Mouse (Mus musculus) cerebellum, adult (tissue): ENCODE results near the gene Yars.
"Not testable (repeated sequence)": the region's sequence is repeated elsewhere in the genome, so short reads cannot be mapped to it uniquely, and the experiment has no call there.

Source experiments
- ATAC-seq: cut with Nextera tagmentation; 2 replicates; pipeline ENCODE4 v1.9.2; 2017; ENCODE audit warnings: mild to moderate bottlenecking, moderate library complexity, mixed read lengths; ENCODE audit not compliant: insufficient number of reproducible peaks, low FRiP score, low TSS enrichment

Yars gene

DNA sequence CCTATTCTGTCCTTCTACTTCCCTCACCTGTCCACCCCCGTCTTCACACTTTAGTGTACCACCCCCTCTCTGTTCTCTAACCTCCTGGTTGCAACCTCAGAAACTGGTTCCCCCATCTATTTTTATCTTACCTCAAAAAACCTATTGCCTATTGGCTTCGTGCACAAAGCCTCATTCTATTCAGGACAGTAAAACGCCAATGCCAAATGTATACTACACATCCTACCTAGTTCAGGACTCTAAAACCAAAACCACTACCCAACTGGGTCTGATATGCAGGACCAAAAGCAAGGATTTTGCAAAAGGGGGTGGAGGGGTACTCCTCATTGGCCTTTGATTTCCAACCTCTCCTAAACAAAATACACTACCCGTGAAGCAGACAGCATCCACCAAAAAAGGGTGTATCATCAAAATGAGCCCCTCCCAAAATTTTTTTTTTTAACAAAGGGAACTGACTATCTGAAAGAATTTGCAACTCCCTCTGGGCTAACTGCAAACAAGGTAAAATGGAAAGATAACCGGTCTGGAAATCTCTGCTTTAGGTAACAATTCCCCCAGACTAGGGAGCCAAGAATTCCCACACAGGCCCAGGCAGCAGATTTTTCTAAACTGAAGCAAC lies 1.4 kb upstream of the Yars start:
- ATAC-seq: no peak

DNA sequence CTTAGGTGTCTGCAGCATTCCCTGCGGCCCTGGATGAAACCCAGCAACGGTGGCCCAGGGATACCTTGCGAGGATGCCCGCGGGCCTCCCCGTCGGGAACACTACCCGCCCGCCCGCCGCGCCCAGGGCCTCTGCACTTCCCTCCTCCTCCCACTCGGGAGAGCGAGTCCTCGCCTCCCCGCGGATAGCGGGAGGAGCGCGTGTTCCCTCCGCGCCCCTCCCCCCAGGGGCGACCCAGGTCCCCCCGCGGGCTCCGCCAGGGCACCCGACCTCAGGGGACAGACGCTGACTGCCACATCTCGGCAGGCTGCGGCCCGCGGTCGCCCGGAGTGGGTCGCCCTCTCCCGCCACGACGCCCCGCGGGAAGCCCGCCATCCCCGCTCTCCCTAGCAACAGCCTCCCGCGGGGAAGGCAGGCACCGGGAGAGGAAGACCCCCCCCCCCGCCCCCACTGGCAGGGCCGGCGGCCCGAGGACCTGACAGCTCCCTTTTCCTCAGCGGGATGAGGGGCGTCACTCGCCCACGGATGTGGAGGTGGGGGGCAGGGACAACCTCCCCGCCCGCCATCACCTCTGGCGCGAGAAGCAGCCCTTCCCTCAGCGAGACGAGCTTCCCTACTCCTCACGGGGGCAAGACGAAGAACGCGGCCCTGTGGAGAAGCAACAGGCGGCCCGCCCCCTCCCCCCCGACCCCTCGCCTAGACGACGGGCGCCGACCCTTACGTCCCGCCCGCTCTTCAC lies 588 bp upstream of the Yars start:
- peak; percentile 41; the same call in 1 of the 2 replicates for ATAC-seq

DNA sequence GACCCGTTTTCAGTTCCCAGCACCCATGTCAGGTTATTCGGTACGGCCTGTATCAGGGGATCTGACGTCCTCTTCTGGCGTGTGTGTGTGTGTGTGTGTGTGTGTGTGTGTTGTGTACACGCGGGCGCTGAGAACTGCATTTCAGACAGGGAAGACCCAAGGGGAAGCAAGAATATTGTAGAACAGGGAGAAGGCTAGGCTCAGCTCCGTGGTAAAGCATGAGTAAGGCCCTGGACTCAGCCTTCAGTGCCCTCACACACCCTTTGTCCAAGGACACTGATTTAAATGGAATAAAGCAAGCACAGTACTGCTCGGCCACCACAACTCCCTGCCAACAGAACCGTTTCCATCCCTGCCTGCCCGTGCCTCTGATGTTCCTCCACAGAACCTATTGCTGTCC lies 978 bp downstream of the Yars start:
- no peak for ATAC-seq

DNA sequence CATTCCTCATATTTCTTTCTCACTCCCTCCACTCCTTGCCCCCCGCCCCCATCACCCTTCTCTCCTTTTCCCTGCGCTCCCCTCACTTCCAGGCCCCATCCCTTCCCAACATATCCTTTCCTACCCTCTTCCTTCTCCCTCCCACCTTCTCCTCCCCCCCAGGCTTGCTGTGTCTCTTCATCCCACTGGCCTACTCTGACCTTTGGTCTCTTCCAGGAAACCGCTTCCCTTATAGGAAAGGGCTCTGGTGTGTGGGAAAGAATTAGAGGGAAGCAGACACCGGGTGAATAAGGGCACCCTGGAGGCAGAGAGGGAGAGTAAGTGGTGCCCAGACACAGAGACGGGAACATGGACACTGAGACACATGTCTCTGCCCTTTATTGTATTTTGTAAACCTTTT lies 2.1 kb downstream of the Yars start:
- ATAC-seq: no peak

DNA sequence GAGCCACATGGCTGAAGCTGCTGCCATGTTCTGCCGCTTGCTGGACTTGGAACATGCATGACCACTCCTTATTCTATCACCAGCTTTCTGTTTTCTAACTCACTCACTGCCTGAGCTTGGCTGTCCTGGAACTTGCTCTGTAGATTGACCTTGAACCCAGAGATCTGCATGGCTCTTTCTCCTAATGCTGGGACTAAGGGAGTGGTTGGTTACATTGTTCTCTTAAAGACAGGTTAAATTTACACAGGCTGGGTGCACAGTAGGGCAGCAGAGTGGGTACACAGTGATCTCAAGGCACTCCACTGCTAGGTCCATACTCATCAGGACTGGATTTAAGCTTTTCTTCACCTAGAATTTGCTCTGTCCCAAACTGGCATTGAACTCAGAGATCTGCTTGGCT lies 4.7 kb downstream of the Yars start:
- ATAC-seq: no peak

DNA sequence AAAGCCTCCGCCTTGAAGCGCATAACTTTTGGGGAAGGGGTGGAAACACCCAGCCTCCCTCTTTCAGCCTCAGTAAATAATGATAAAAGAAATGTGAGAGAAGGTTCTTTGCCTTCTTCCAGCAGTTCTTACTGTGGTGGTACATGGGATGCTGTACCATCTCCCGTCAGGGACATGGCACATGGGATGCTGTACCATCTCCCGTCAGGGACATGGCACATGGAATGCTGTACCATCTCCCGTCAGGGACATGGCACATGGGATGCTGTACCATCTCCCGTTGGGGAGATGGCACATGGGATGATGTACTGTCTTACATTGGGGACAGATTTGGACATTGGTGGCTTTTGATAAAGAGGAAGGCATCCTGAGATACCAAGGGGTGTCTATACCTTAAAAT lies 8.0 kb downstream of the Yars start:
- ATAC-seq: no peak

DNA sequence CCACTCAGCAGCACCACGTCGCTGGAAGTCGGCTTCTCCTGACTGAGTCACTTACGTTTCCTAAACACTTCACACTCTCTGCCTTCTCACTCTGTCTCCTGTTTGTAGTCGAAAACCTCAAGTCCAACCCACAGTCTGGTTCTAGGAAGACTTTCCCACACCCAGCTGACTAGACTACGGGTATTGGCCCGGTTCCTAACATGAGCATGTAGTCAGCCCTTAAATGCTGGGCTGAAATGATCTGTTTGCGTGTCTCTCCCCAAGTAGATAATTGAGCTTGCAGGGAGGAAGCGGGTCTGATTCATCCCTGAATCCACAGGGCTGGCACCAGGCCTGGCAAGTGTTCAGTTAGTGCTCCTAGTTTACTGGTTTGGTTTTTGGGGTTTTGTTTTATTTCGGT lies 15.1 kb downstream of the Yars start:
- no peak for ATAC-seq

DNA sequence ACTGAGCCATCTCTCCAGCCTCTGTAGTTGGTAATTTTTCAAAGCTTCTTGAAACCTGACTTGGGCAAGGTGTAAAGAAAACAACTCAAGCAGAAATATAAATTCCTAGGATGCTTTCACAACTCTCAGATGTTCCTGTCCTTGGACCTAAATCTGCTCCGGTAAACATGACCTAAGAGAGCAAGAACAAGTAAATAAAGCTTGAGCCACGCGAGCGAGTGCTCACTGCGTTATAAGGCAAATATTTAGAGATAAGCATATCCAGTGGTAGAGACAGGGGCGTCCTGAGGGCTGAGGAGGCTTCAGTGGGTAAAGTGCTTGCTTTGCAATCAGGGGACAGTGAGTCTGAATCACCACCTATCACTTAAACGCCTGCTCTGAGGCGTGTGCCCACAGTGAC lies 17.2 kb downstream of the Yars start:
- no peak for ATAC-seq

DNA sequence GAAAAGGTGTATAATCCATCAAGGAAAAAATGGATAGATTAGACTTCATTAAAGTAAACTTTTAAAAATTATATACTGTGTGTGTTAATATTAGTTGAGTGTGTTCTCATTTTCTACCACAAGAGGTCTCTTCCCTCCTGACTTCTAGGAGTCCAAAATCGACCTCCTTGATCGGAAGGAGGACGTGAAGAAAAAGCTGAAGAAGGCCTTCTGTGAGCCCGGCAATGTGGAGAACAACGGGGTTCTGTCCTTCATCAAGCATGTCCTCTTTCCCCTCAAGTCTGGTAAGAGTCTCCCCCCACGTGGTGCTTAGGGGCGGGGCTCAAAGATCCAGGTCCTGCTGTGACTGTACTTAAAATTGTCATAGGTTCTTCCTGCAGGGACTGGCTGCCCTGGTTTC lies 19.9 kb downstream of the Yars start:
- ATAC-seq: no peak

DNA sequence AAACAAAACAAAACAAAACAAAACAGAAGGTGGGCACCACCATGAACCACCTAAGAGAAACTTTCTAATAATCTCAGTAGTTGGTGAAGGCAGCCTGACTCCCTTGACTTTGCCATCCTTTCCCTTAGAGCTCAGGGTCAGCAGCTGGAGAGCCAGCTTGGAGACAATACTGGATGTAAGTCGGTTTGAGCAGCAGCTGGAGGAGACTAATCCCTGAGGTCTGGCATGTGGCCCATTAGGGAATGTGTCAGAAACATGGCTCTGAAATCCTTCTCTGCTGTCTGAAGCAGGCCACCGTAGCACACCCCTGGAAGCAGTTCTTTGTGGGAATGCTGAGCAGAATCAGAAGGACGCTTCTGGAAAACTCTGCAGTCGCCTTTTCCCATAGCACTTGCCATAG lies 21.9 kb downstream of the Yars start:
- no peak for ATAC-seq

DNA sequence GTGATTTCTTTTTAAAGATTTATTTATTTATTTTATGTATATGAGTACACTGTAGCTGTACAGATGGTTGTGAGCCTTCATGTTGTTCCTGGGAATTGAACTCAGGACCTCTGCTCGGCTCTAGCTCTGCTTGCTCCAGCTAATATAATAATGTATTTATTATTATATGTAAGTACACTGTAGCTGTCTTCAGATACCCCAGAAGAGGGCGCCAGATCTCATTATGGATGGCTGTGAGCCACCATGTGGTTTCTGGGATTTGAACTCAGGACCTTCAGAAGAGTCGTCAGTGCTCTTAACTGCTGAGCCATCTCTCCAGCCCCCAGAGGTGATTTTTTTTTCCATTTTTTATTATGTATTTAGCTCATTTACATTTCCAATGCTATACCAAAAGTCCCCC lies 22.9 kb downstream of the Yars start:
- ATAC-seq: not testable (repeated sequence)

DNA sequence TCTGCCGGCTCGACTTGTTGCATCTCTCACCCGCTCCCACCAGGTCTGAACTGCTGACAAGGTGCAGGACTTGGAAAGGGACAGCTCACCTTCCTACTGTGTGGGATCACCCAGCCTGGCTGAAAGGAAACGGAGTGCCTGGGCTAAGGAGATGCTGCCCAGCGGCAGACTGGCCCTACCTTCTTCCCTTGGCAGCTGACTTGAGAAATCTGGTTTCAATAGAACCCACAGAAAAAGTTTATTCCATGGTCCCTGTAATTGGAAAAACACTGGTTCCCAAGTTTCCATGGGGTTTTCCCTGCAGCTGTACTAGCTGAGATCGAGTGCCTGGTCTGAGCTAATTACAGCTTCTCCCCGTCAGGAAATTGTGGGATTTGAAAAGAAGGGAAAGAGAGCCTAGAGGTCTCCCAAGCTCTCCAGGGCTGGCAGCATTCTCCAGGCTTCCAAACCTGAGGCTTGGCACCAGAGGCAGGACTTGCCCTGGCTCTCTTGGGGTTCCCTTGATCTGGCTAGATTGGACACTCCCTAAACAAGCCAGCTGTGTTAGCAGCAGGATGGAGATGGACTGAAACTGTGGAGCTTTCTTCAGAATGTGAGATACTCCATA lies 29.1 kb downstream of the Yars start:
- no peak for ATAC-seq

DNA sequence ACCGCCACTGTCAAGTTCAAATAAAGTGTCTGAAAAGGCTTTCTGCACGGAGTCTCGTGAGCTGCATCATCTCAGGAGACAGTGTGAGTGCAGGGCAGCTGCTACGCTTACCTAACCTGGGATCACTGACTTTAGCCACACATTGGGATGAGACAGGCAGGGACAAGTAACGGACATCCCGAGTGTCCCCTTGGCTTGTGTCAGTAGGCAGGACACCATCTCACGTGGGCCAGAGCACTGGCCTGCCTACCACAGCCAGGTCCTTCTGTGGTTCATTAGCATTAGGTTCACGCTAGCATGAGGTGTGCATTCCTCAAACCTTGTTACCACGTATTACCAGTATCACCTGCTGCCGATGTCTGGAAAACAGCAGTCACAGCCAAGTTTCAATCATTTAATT lies 29.6 kb downstream of the Yars start:
- no peak for ATAC-seq

DNA sequence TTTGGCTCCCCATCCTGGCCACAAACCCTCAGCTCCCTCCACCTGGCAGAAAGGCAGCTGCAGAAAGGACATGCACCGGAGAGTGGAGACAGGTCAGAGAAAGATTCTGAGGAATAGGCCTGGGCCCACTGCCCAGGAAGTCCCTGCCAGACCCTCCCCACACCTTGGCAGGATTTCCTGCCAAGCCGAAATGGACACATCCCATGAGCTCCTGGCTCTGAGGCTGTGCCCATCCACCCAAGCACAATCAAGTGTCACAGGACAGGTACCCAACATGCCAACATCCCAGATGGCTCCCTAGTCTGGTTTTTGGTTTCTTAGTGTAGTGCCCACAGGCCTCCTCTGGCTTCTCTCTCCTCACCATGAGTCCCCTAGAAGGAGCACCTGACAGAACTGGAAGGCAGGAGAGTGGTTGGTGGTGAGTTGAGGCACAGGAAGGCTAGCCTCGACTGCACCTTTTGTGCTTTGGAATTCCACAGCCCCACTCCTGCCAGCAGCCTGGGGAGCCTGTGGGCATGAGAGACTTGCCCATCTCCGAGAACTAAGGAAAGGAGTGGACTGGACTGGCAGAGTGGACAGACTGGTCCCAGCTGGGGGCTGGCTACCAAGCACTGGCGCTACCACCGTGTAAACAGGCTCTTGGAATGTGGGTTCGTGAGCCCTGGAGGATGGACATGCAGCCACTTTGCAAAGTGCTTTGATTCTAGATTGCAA lies 31.0 kb downstream of the Yars start:
- peak; percentile 66; the same call in 1 of the 2 replicates for ATAC-seq

DNA sequence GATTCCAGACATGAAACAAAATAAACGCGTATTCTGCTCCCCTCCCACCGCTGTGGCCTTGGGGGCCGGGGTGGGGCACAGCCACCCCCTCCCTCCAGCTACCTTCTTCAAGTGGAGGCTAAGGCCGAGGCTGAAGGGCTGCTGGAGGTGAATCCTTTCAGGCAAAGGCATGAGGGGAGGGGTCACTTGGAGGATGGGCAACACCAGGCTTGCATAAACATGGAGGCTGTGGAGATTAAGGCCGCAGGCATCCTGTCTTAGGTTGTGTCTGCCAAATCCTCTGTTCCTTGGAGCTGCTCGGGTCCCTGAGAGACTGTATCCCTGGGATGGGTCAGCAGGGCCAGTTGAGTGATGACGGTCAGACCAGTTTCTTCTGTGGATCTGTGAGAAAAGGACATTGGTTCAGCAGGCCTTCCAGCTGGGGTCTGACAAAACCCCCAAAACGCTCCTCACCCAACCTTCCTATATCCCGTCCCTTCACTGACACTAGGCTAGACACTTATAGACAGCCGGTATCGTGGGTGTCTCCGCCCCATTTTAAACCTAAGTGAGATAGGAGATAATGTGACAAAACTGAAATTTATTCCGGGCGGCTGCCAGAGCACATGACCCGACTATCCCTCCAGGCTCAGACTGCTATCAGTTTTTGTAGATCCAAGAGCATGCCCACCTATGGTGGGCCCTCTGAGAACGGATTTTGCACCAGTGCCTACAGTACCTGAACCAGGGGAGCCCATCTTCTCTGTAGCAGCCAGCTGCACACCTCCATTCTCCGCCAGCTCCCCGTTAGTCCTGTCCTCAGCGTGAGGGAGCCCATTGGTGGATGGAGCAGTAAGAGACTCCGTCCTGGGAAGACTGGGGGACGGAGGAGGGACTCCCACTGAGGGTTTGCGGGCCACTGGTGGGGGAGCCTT lies 31.8 kb downstream of the Yars start:
- ATAC-seq: no peak

DNA sequence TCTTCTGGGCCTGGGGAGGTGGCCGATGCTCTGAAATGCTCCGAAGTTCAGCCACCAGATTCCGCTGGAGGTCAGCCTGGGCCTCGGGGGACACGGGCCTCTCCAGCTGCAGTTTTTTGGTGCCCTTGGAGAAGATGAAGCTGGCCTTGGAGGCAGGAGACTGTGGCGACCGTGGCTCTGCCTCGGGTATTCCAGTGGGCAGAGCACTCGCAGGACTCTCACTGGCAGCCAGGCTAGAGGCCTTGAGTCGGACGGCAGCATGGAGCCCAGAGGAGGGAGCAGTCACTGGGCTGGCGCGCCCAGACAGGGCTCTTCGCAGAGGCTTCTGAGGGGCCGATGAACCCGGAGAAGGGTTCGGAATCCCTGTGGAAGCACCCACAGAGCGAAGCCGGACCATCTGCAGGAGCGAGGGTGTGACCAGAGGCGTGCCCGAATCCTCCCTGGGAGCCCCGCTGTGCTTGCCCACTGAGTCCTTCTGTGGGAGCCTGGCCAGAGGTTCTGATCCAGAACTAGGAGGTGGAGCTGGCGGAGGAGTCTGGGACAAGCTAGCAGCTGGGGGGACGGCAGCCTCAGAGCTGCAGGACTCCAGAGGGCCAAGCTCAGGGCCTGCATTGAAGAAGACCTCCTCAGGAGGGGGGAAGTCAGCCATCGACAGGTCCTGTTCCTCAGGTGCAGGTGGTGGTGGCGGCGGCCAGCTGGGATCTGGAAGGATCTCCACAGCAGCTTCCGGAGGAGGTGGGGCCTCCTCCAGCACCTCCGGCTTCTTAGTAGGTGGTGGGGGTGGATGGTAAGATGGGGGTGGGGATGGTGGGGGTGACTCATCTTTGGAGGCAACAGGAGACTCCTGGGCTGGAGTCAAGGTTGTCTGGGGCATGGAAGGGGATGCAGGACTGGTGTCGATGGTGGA lies 32.7 kb downstream of the Yars start:
- ATAC-seq: no peak

DNA sequence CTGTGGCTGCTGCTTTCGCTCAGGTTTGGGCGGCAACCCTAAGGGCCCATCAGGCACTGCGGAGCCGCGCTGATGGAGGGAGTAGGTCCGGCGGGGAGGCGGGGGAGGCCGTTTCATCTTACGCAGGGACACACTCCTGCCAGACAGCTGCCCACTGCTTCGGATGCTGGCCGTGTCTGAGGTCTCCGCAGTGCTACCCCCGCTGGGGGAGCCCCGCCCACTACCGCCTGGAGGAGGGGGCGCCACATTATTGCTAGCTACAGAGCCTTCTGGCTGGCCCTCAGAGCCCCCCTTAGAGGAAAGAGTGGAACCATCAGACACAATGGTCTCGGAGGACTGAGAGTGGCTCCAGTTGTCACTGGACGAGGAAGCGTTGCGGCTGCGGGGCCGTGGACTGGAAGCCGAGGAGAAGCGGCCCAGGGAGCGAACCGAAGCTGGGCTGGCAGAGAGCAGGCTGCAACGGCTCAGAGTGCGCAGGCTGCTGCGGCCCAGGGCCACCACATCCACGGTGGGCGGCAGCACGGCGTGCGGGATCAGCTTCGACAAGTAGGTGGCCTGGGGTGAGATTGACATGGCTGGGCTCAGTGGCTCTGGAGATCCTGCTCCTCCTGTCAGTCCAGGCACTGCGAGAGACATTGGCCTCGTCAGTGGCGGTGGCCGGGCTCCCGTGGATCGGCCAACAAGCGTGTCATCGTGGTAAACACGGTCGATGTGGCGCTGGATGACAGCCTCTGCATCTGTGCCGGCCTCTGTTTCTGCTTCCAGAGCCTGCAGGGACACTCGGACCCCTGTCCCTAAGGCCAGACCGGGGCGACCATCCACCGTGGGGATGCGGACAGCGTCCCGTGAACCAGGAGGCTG lies 34.1 kb downstream of the Yars start:
- no peak for ATAC-seq

DNA sequence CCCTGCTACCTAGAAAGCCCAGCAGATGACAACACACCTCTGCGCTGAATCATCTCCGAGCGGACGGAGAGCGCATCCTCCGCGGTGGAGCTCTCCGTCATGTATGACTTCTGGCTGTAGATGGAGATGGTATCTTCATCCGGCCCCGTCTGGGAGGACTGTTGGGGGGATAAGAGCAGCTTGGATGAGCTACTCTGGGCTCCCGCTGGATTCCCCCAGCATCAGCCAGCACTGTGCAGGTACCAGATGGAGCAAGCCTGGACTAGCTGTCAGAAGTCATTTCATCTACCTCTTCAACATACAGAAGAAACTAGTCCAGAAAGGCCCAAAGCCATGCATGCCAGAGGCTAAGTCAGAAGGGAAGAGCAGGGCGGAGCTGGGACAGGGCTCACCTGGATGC lies 35.8 kb downstream of the Yars start:
- no peak for ATAC-seq
